Mouse (Mus musculus) forebrain, embryonic 16.5 days (tissue): Measurements from ENCODE around the gene Sri. TPM values are rescaled to one million over a fixed set of nuclear protein-coding genes. Genes with fewer than 3 reads are reported as not detected.
A peak's percentile ranks its signal among the peaks of the same experiment; 100 is the strongest.

ENCODE experiments used
- ATAC-seq: fragments of 200-750 bp; cut with Nextera tagmentation; 2 replicates; pipeline ENCODE4 v1.8.0; 2017; ENCODE audit warnings: mild to moderate bottlenecking, moderate library complexity
- H3K27ac ChIP-seq: fragments of 300-500 bp; sonication (generic); 2 replicates; pipeline ENCODE4 v1.5.1; 2014; ENCODE audit warnings: low read length, control low read depth
- H3K27me3 ChIP-seq: fragments of 300-500 bp; sonication (generic); replicated peaks from 2 replicates; pipeline ENCODE4 v1.6.1; 2014; ENCODE audit warnings: low read length; ENCODE audit not compliant: control insufficient read depth, insufficient read depth
- H3K36me3 ChIP-seq: fragments of 300-500 bp; sonication (generic); 2 replicates; pipeline ENCODE4 v1.6.1; 2014; ENCODE audit not compliant: control insufficient read depth, insufficient read depth
- H3K4me1 ChIP-seq: fragments of 300-500 bp; sonication (generic); replicated peaks from 2 replicates; pipeline ENCODE4 v1.6.1; 2014; ENCODE audit warnings: low read length; ENCODE audit not compliant: control insufficient read depth, insufficient read depth
- H3K4me2 ChIP-seq: fragments of 300-500 bp; sonication (generic); 2 replicates; pipeline ENCODE4 v1.6.1; 2014; ENCODE audit warnings: mild to moderate bottlenecking, low read length, control low read depth
- H3K4me3 ChIP-seq: fragments of 300-500 bp; sonication (generic); replicated peaks from 2 replicates; pipeline ENCODE4 v1.5.1; 2014; ENCODE audit warnings: mild to moderate bottlenecking, low read length, control low read depth
- H3K9ac ChIP-seq: fragments of 300-500 bp; sonication (generic); replicated peaks from 2 replicates; pipeline ENCODE4 v1.6.1; 2014; ENCODE audit warnings: low read depth, low read length, control low read depth
- H3K9me3 ChIP-seq: fragments of 300-500 bp; sonication (generic); 2 replicates; pipeline ENCODE4 v1.6.1; 2016; ENCODE audit warnings: low read length; ENCODE audit not compliant: control insufficient read depth
- WGBS: fragments of 180-500 bp; shearing (Covaris S2); extraction: QIAGEN DNeasy Blood & Tissue Kit; methylation state at CpG from one replicate; pipeline ENCODE4 v1.1.7; 2014; 5-methylcytosine and 5-hydroxymethylcytosine counted together
- polyA plus RNA-seq: library from polyadenylated mRNA; unstranded; fragments of >200 nt; fragmentation: Nextera tagmentation; extraction: Ambion mirVana; gene quantifications from 2 replicates; pipeline ENCODE4 v1.2.1, GENCODE M21; 2015

Sri gene
- polyA plus RNA-seq, 1 experiment from 2014 or later = 149 TPM

GRCm38 (mm10) chr5:8056141-8057017 is 10.5 kb downstream of the Sri start:
- H3K4me2 ChIP-seq = peak overlapping the region; percentile 60
- H3K9me3 ChIP-seq = no peaks in the 10 kb centered on the region
- H3K36me3 ChIP-seq = peaks cover 5% of the 10 kb centered on the region; the same call in 1 of the 2 replicates
- peaks cover 14% of the 10 kb centered on the region for H3K4me1 ChIP-seq
- peak overlapping the region; percentile 75 for H3K4me3 ChIP-seq
- peak overlapping the region; percentile 93 for H3K9ac ChIP-seq
- H3K27me3 ChIP-seq = no peaks in the 10 kb centered on the region
- H3K27ac ChIP-seq = peak overlapping the region; percentile 68
- WGBS = under 1% methylated on average over 56 of the region's 60 CpGs
- peak; percentile 99 for ATAC-seq

- Histone ChIP-seq H3K27ac (no peak overlapping the region), H3K9me3 (no peaks in the 10 kb centered on the region), H3K4me3 (peak overlapping the region; percentile 75), H3K36me3 (peaks cover 5% of the 10 kb centered on the region; the same call in 1 of the 2 replicates), H3K4me1 (peaks cover 14% of the 10 kb centered on the region), H3K4me2 (peak overlapping the region; percentile 60), H3K27me3 (no peaks in the 10 kb centered on the region), H3K9ac (peak overlapping the region; percentile 93)
- WGBS = 67% methylated on average over 5 of the region's 5 CpGs
- no peak for ATAC-seq
Observed at GRCm38 (mm10) chr5:8057018-8057323, 11.1 kb downstream of the Sri start.

- no peak for ATAC-seq
- 91% methylated on average over 7 of the region's 7 CpGs for WGBS
- Histone ChIP-seq H3K4me3 (no peak overlapping the region), H3K9ac (no peak overlapping the region), H3K4me2 (no peak overlapping the region), H3K4me1 (peaks cover 14% of the 10 kb centered on the region), H3K27ac (no peak overlapping the region), H3K36me3 (peaks cover 5% of the 10 kb centered on the region; the same call in 1 of the 2 replicates), H3K9me3 (no peaks in the 10 kb centered on the region), H3K27me3 (no peaks in the 10 kb centered on the region)
Observed at GRCm38 (mm10) chr5:8058056-8058455, 12.2 kb downstream of the Sri start.

- Histone ChIP-seq H3K9me3 (no peaks in the 10 kb centered on the region), H3K4me2 (no peak overlapping the region), H3K36me3 (peaks cover 20% of the 10 kb centered on the region), H3K4me1 (peaks cover 1% of the 10 kb centered on the region), H3K4me3 (no peak overlapping the region), H3K27ac (no peak overlapping the region), H3K9ac (no peak overlapping the region), H3K27me3 (no peaks in the 10 kb centered on the region)
- ATAC-seq = no peak
- 86% methylated on average over 2 of the region's 2 CpGs for WGBS
Observed at GRCm38 (mm10) chr5:8062469-8062868, 16.6 kb downstream of the Sri start.

GRCm38 (mm10) chr5:8063207-8063606 is 17.3 kb downstream of the Sri start:
- Histone ChIP-seq H3K4me2 (no peak overlapping the region), H3K27me3 (no peaks in the 10 kb centered on the region), H3K27ac (no peak overlapping the region), H3K4me3 (no peak overlapping the region), H3K4me1 (no peaks in the 10 kb centered on the region), H3K9me3 (no peaks in the 10 kb centered on the region), H3K36me3 (peaks cover 21% of the 10 kb centered on the region), H3K9ac (no peak overlapping the region)
- 78% methylated on average over 6 of the region's 6 CpGs for WGBS
- ATAC-seq = no peak

- Histone ChIP-seq H3K27me3 (no peaks in the 10 kb centered on the region), H3K36me3 (no peaks in the 10 kb centered on the region; the same call in none of the 2 replicates), H3K9ac (no peak overlapping the region), H3K4me3 (no peak overlapping the region), H3K27ac (no peak overlapping the region), H3K4me1 (no peaks in the 10 kb centered on the region), H3K4me2 (no peak overlapping the region), H3K9me3 (no peaks in the 10 kb centered on the region)
- 91% methylated on average over 9 of the region's 9 CpGs for WGBS
- ATAC-seq = no peak
Observed at GRCm38 (mm10) chr5:8073406-8073805, 27.5 kb downstream of the Sri start.

GRCm38 (mm10) chr5:8073901-8074561 is 28.2 kb downstream of the Sri start:
- no peaks in the 10 kb centered on the region for H3K4me1 ChIP-seq
- H3K4me2 ChIP-seq = no peak overlapping the region
- H3K9ac ChIP-seq = no peak overlapping the region
- H3K36me3 ChIP-seq = no peaks in the 10 kb centered on the region; the same call in none of the 2 replicates
- H3K4me3 ChIP-seq = no peak overlapping the region
- ATAC-seq = no peak
- H3K27me3 ChIP-seq = no peaks in the 10 kb centered on the region
- H3K9me3 ChIP-seq = no peaks in the 10 kb centered on the region
- WGBS = 84% methylated on average over 9 of the region's 9 CpGs
- H3K27ac ChIP-seq = no peak overlapping the region

- 92% methylated on average over 8 of the region's 8 CpGs for WGBS
- ATAC-seq = no peak
- Histone ChIP-seq H3K27ac (no peak overlapping the region), H3K9ac (no peak overlapping the region), H3K4me3 (no peak overlapping the region), H3K27me3 (no peaks in the 10 kb centered on the region), H3K9me3 (no peaks in the 10 kb centered on the region), H3K4me2 (no peak overlapping the region), H3K36me3 (no peaks in the 10 kb centered on the region; the same call in 1 of the 2 replicates), H3K4me1 (no peaks in the 10 kb centered on the region)
Observed at GRCm38 (mm10) chr5:8077481-8077880, 31.6 kb downstream of the Sri start.

GRCm38 (mm10) chr5:8082800-8083509 is 37.1 kb downstream of the Sri start:
- H3K9me3 ChIP-seq = no peaks in the 10 kb centered on the region
- no peaks in the 10 kb centered on the region for H3K4me1 ChIP-seq
- no peak overlapping the region for H3K9ac ChIP-seq
- H3K27me3 ChIP-seq = no peaks in the 10 kb centered on the region
- H3K4me3 ChIP-seq = no peak overlapping the region
- 74% methylated on average over 20 of the region's 20 CpGs for WGBS
- no peak for ATAC-seq
- H3K36me3 ChIP-seq = no peaks in the 10 kb centered on the region
- H3K27ac ChIP-seq = no peak overlapping the region
- H3K4me2 ChIP-seq = no peak overlapping the region
